Mouse (Mus musculus) small intestine, adult 2 months (tissue): Measurements from ENCODE around the gene Gm20604.

ENCODE experiments used
- CTCF ChIP-seq: fragments of 200-500 bp; IDR thresholded peaks from 2 replicates; pipeline ENCODE4 v1.5.1; 2012; ENCODE audit warnings: low read depth, mild to moderate bottlenecking, control low read depth, inconsistent platforms, low read length, moderate library complexity, mixed read lengths; ENCODE audit not compliant: insufficient replicate concordance, insufficient read length; ENCODE audit errors: extremely low read depth
- POLR2A ChIP-seq: fragments of 200-500 bp; IDR thresholded peaks from 2 replicates; pipeline ENCODE4 v1.6.1; 2012; ENCODE audit warnings: low read depth, mild to moderate bottlenecking, control low read depth, inconsistent platforms, low read length, moderate library complexity

DNA sequence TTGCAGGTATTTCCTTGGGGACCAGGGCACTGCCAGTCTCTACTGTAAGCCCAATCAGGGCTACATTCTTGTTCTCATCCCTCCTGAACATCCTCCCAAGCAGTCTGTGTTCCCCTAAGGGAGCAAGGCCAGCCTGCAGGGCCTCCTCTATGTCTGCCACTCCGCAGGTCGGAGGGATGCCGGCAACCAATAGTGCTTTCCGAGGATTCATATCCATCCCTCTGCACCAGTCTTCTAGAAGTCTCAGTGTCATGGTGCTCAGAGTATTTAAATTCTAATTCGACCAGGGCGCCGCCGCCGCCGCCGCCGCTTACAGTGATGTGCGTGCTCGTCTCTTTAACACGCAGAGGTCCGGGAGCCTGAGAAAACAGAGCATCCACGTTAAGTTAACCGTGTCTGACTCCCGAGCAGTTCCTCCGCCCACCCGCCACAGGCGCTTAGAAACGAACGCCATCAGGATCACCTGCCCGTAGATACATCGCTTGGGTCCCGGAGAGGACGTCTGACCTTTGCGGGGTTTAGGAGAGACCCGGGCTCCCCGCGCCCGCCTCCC is 15.4 kb downstream of the Gm20604 start:
- TF ChIP-seq CTCF = no peak
- TF ChIP-seq POLR2A = no peak
